Mouse (Mus musculus): ENCODE results near the gene Robo3. TPM values are rescaled to one million over a fixed set of nuclear protein-coding genes. Genes with fewer than 3 reads are reported as not detected.

The Robo3 gene
- polyA plus RNA-seq, 1 experiment = not detected

DNA sequence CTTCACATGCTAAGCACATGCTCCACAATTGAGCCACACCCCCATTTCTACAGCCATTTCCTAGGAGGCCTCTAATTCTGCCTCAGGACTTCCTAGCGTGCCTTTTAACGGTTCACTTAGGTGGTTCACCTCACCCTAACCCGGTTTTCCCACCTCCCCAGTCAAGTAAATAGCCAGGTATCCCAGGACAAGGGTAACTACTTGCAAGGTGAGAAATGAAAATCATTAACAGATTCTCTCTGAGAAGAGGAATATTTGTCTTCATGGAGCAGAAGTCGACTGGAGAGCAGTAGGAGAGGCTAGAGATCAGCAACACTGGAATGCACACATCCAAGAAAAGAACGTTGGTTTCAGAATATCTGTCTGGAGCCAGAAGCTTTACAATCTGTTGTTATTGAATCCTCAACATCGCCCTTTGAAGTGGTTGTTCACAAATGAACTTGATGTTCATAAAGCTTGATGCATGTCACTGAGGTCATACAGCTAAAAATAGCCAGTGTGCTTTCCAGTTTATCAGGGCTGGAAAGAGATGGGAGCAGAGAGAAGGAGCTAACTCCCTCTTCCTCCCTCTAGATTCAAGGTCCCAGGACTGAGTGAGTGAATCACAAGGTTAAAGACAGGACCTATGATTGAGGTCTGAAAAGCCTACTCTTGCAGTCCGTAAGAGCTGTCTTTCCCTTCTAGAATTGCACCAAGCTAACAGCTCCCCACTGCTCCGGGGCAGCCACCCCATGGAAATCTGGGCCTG is 23.2 kb downstream of the Robo3 start:
- TF ChIP-seq CTCF (IDR thresholded peaks at IDR 0.05; ENCODE audit: insufficient read depth, low read depth, low read length) (no peak), POLR2A (IDR thresholded peaks at IDR 0.05; ENCODE audit: insufficient read depth, low read depth, low read length) (no peak)
- Histone ChIP-seq H3K4me3 (ENCODE audit: insufficient read depth, low read depth, low read length) (no peak overlapping the region), H3K4me1 (ENCODE audit: control insufficient read depth, insufficient read depth, low read length) (peaks cover 7% of the 10 kb centered on the region; the same call in 1 of the 2 replicates), H3K27ac (ENCODE audit: insufficient read depth, low read depth, low read length) (no peak overlapping the region)
- 84% methylated on average over 8 of the region's 8 CpGs for WGBS

GRCm38 (mm10) chr9:37407850-37408502 is 25.1 kb downstream of the Robo3 start:
- no peak overlapping the region for H3K4me3 ChIP-seq (ENCODE audit: insufficient read depth, low read depth, low read length)
- WGBS = 13% methylated on average over 19 of the region's 19 CpGs
- TF ChIP-seq POLR2A (IDR thresholded peaks at IDR 0.05; ENCODE audit: insufficient read depth, low read depth, low read length) (no peak), CTCF (IDR thresholded peaks at IDR 0.05; ENCODE audit: insufficient read depth, low read depth, low read length) (0 out of 2 replicates have a peak, but pooled peaks have one; percentile 27)
- no peak overlapping the region for H3K27ac ChIP-seq (ENCODE audit: insufficient read depth, low read depth, low read length)
- H3K4me1 ChIP-seq (ENCODE audit: control insufficient read depth, insufficient read depth, low read length) = peaks cover 7% of the 10 kb centered on the region; the same call in 1 of the 2 replicates

- WGBS = 0% methylated on average over 1 of the region's 1 CpGs
- H3K4me1 ChIP-seq (ENCODE audit: control insufficient read depth, insufficient read depth, low read length) = peaks cover 7% of the 10 kb centered on the region; the same call in 1 of the 2 replicates
- TF ChIP-seq CTCF (IDR thresholded peaks at IDR 0.05; ENCODE audit: insufficient read depth, low read depth, low read length) (no peak), POLR2A (IDR thresholded peaks at IDR 0.05; ENCODE audit: insufficient read depth, low read depth, low read length) (no peak)
- H3K27ac ChIP-seq (ENCODE audit: insufficient read depth, low read depth, low read length) = no peak overlapping the region
- H3K4me3 ChIP-seq (ENCODE audit: insufficient read depth, low read depth, low read length) = no peak overlapping the region
Observed at GRCm38 (mm10) chr9:37406372-37406771, 26.7 kb downstream of the Robo3 start.

- H3K4me3 ChIP-seq (ENCODE audit: insufficient read depth, low read depth, low read length) = no peak overlapping the region
- 93% methylated on average over 7 of the region's 7 CpGs for WGBS
- TF ChIP-seq CTCF (IDR thresholded peaks at IDR 0.05; ENCODE audit: insufficient read depth, low read depth, low read length) (no peak), POLR2A (IDR thresholded peaks at IDR 0.05; ENCODE audit: insufficient read depth, low read depth, low read length) (no peak)
- H3K4me1 ChIP-seq (ENCODE audit: control insufficient read depth, insufficient read depth, low read length) = peaks cover 4% of the 10 kb centered on the region; the same call in 1 of the 2 replicates
- H3K27ac ChIP-seq (ENCODE audit: insufficient read depth, low read depth, low read length) = no peak overlapping the region
Observed at GRCm38 (mm10) chr9:37403011-37403410, 30.0 kb downstream of the Robo3 start.

DNA sequence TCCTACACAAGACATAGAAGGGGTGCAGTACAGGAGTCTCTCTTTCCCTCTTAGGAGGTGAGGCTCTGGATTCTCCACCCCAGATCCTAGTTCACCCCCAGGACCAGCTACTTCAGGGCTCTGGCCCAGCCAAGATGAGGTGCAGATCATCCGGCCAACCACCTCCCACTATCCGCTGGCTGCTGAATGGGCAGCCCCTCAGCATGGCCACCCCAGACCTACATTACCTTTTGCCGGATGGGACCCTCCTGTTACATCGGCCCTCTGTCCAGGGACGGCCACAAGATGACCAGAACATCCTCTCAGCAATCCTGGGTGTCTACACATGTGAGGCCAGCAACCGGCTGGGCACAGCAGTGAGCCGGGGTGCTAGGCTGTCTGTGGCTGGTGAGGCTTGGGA is 30.5 kb downstream of the Robo3 start:
- no peaks in the 10 kb centered on the region for H3K4me1 ChIP-seq (ENCODE audit: control insufficient read depth, insufficient read depth, low read length)
- TF ChIP-seq POLR2A (IDR thresholded peaks at IDR 0.05; ENCODE audit: insufficient read depth, low read depth, low read length) (no peak), CTCF (IDR thresholded peaks at IDR 0.05; ENCODE audit: insufficient read depth, low read depth, low read length) (no peak)
- peak overlapping the region; percentile 26 for H3K4me3 ChIP-seq (ENCODE audit: insufficient read depth, low read depth, low read length)
- no peak overlapping the region for H3K27ac ChIP-seq (ENCODE audit: insufficient read depth, low read depth, low read length)
- WGBS = 88% methylated on average over 7 of the region's 7 CpGs

GRCm38 (mm10) chr9:37401802-37402201 is 31.2 kb downstream of the Robo3 start, which contains the start of gene Robo4:
Gene Robo4 (plus strand): TSS chr9:37401897.
- Histone ChIP-seq H3K4me3 (ENCODE audit: insufficient read depth, low read depth, low read length) (peak within 1 kb of the TSS; percentile 26), H3K4me1 (ENCODE audit: control insufficient read depth, insufficient read depth, low read length) (no peaks in the 10 kb centered on the region), H3K27ac (ENCODE audit: insufficient read depth, low read depth, low read length) (no peak within 1 kb of the TSS)
- WGBS = 59% methylated on average over 7 of the region's 7 CpGs
- no peak for TF ChIP-seq POLR2A (IDR thresholded peaks at IDR 0.05; ENCODE audit: insufficient read depth, low read depth, low read length)
- no peak for TF ChIP-seq CTCF (IDR thresholded peaks at IDR 0.05; ENCODE audit: insufficient read depth, low read depth, low read length)

DNA sequence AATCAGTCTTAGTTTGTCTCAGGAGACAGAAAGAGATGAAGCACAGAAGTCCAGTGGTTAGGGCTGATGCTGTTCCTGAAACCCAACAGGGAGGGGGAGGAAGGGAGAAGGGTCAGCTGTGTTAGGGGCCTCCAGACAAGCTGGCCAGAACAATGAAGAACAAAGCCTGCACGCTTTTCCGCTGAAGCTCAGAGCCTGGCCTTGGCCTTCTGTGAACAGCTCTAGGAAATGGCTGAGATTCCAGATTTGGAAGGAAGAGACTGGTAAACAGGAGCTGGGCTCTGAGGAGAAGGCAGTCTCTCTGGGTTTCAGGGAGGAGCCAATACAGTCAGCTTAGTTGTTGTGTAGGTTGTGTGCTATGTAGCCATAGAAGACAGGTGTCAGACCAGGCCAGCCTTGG is 32.5 kb downstream of the Robo3 start:
- H3K4me1 ChIP-seq (ENCODE audit: control insufficient read depth, insufficient read depth, low read length) = no peaks in the 10 kb centered on the region
- no peak overlapping the region for H3K27ac ChIP-seq (ENCODE audit: insufficient read depth, low read depth, low read length)
- 69% methylated on average over 2 of the region's 2 CpGs for WGBS
- no peak overlapping the region for H3K4me3 ChIP-seq (ENCODE audit: insufficient read depth, low read depth, low read length)
- TF ChIP-seq POLR2A (IDR thresholded peaks at IDR 0.05; ENCODE audit: insufficient read depth, low read depth, low read length) (no peak), CTCF (IDR thresholded peaks at IDR 0.05; ENCODE audit: insufficient read depth, low read depth, low read length) (no peak)

GRCm38 (mm10) chr9:37393482-37394131 is 39.4 kb downstream of the Robo3 start:
- H3K27ac ChIP-seq (ENCODE audit: insufficient read depth, low read depth, low read length) = no peak overlapping the region
- 83% methylated on average over 8 of the region's 8 CpGs for WGBS
- no peaks in the 10 kb centered on the region for H3K4me1 ChIP-seq (ENCODE audit: control insufficient read depth, insufficient read depth, low read length)
- TF ChIP-seq POLR2A (IDR thresholded peaks at IDR 0.05; ENCODE audit: insufficient read depth, low read depth, low read length) (no peak), CTCF (IDR thresholded peaks at IDR 0.05; ENCODE audit: insufficient read depth, low read depth, low read length) (no peak)
- no peak overlapping the region for H3K4me3 ChIP-seq (ENCODE audit: insufficient read depth, low read depth, low read length)

DNA sequence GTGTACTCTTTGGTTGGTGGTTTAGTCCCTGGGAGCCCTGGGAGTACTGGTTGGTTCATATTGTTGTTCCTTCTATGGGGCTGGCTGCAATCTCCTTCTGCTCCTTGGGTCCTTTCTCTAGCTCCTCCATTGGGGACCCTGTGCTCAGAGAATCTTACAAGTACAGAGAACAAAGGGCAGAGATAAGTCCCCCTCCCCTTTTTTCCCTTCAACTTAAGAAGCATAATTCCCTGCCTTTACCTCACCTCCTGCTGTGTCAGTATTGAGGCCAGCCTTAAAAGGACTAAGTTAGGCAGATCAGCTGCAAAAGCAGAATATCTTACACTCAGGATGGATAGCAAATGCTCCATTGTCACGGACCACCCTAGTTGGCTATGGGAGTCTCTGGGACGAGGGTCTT is 41.0 kb downstream of the Robo3 start:
- Histone ChIP-seq H3K27ac (ENCODE audit: insufficient read depth, low read depth, low read length) (no peak overlapping the region), H3K4me1 (ENCODE audit: control insufficient read depth, insufficient read depth, low read length) (no peaks in the 10 kb centered on the region), H3K4me3 (ENCODE audit: insufficient read depth, low read depth, low read length) (no peak overlapping the region)
- 63% methylated on average over 2 of the region's 2 CpGs for WGBS
- TF ChIP-seq POLR2A (IDR thresholded peaks at IDR 0.05; ENCODE audit: insufficient read depth, low read depth, low read length) = no peak
- TF ChIP-seq CTCF (IDR thresholded peaks at IDR 0.05; ENCODE audit: insufficient read depth, low read depth, low read length) = no peak
